Mouse (Mus musculus): ENCODE results near the gene Ankrd2.

The Ankrd2 gene

DNA sequence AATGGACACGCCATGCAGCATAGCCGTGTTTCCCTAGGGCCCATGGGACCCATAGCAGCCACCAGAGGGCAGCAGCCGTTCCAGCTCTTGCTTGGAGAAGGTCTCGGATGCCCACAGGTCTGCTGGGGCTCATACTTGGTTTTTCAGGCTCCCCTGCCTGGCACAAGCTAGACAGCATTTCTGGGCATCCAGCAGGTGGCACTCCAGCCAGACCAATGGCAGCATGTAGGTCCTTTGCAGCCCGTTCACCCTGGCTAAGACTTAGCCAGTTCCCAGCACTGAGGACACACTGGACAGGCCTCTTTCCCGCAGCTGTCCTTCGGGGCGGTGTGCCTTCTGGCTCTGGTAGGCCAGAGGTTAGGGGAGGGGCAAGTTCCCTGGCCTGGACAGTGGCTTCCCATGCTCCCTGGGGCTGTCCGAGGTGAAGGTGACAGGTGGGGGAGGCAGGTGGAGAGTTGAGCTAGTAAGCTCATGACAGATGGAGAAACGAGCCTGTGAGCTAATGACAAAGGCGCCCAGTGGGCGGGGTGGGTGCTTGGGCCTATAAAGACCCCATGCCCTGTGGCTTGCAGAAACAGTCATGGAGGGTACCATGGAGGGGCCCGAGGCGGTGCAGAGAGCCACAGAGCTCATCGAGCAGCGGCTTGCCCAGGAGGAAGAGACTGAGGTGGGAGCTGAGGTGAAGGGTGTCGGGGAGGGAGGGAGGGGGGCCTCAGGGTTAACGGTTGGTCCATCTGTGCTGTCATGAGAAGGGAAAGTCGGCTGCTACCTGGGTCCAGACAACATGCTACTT lies at the start of gene Ankrd2:
Gene Ankrd2 (plus strand): TSS at position 545 of the 793 bp plus-strand sequence.
- peak; percentile 78 for DNase-seq (ENCODE audit: low spot score)

- no peak for DNase-seq (ENCODE audit: low spot score)
Measured at GRCm38 (mm10) chr19:41987206-41987605, 48.6 kb upstream of the Ankrd2 start.

- DNase-seq (ENCODE audit: low spot score): no peak
Measured at GRCm38 (mm10) chr19:41989810-41990209, 46.0 kb upstream of the Ankrd2 start.

DNA sequence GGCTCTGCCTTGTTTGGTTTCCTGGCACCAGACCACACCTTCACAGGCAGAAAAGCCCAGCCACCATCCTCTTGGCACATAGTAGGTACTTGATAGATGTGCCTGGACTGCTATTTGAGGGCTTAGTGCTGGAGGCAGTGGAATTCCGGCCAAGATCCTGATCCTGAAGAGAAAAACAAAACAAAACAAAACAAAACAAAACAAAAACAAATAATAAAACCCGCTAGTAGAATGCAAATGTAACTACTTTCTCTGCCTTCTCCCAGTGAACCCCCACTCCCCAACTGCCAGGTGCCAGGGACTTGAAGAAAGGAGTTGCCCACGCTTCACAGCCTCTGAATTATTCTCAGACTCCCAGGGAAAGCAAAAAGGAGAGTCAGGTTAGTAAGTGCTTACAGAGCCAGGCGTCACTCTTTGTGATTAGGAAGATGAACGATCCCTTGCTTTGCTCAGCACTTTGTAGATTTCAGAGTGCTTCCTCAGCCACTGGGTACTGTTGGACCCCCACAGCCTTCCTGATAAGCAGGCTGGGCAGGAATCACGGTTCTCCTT lies 43.8 kb upstream of the Ankrd2 start:
- no peak for DNase-seq (ENCODE audit: low spot score)

- DNase-seq (ENCODE audit: low spot score): no peak
Measured at GRCm38 (mm10) chr19:41992971-41993370, 42.8 kb upstream of the Ankrd2 start.

GRCm38 (mm10) chr19:41993484-41993883 lies 42.3 kb upstream of the Ankrd2 start:
- peak; percentile 73 for DNase-seq (ENCODE audit: low spot score)

- no peak for DNase-seq (ENCODE audit: low spot score)
Measured at GRCm38 (mm10) chr19:41994023-41994422, 41.8 kb upstream of the Ankrd2 start.

DNA sequence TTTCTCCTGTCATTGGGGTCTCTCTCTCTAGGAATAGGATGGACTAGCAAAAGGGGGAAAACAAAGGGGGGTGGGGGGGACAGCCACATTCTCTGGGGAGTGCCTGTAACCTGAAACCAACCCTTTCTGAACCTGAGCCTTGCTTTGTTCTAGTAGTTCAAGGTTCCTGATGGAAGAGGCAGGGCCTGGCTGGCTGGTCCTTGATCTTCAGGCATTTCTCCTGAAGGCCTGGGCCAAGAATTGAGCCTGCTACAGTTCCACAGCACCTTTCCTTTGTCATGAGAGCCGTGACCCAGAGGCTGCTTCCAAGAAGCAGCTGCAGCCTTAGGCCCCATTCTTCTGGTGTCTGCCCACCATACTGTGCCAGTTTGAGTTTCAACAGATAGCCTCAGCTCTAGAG lies 40.3 kb upstream of the Ankrd2 start:
- DNase-seq (ENCODE audit: low spot score): no peak

DNA sequence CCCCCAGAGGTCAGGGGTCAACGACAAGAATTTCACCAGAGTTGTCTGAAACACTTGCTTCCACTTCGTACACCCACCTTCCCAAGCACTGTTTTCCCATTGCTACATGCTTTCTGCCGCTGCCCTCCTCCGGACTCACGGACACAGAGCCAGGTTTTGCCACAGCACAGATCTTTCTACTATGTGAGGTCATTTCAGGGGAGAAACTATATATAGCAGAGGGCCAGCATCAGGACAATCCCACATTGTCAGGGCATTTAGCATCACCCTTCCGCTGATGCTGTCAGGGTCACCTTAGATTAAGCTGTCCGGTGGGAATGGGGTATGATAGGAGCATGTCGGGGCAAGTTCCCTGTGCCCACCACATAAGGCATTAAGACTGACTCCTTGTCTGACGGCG lies 38.7 kb upstream of the Ankrd2 start:
- no peak for DNase-seq (ENCODE audit: low spot score)

GRCm38 (mm10) chr19:41998770-41999548 lies 36.8 kb upstream of the Ankrd2 start:
- no peak for DNase-seq (ENCODE audit: low spot score)

- no peak for DNase-seq (ENCODE audit: low spot score)
Measured at GRCm38 (mm10) chr19:41999688-42000283, 36.0 kb upstream of the Ankrd2 start.

- no peak for DNase-seq (ENCODE audit: low spot score)
Measured at GRCm38 (mm10) chr19:42000446-42000958, 35.3 kb upstream of the Ankrd2 start.

DNA sequence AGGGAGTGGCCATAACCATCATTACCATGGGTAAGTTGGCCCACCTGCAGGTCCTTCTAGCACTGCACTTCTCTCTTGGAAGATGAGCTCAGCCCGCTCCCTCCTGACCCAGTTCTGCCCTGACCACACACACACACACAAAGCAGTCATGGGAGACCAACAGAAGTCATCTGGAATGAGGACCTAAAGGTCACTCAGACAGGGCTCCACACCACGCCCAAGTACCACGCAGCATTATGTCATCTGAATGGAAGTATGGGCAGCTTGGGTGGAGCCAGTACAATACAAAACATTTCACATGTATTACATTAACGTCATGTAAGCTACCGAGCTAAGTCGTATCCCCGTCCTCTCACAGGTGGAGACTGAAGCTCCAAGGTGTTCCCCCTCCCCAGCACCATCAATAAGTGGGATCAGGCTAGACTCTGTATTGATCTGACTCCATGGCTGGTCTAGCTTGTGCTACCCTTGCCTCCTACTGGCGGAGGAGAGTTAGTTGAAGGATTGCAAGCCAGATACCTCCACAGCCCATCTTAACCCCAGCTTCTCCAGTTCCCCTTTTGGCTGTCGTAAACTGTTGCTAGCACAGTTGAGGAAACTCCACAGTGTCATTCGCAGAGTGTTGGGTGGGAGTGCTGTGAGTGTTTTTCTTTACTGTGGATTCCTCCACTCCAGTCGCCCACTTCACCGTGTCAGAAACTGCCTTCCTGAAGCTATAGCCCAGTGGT lies 34.4 kb upstream of the Ankrd2 start:
- no peak for DNase-seq (ENCODE audit: low spot score)

- DNase-seq (ENCODE audit: low spot score): no peak
Measured at GRCm38 (mm10) chr19:42004258-42004657, 31.5 kb upstream of the Ankrd2 start.

- no peak for DNase-seq (ENCODE audit: low spot score)
Measured at GRCm38 (mm10) chr19:42005616-42006015, 30.2 kb upstream of the Ankrd2 start.

DNA sequence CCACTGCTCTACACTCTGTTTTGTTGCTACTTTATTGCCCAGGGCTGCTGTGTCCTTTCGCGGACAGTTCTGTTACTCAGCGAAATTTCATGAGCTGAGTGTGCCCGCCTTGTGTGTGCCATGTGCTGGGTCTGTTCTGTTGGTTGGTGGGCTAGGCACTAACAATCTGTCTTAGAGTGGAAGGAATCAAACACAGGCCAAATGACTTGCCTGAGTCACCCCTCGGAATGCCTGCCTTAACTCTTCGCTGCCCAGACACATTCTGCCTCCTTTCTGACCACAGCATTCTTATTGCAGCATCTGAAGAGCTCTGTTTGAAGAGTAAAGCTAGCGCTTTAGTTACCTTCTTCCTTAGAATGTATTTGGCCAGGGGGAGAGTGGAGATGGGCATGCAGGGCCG lies 29.2 kb upstream of the Ankrd2 start:
- no peak for DNase-seq (ENCODE audit: low spot score)

- DNase-seq (ENCODE audit: low spot score): no peak
Measured at GRCm38 (mm10) chr19:42008586-42008985, 27.2 kb upstream of the Ankrd2 start.

GRCm38 (mm10) chr19:42009067-42009466 lies 26.7 kb upstream of the Ankrd2 start:
- no peak for DNase-seq (ENCODE audit: low spot score)

DNA sequence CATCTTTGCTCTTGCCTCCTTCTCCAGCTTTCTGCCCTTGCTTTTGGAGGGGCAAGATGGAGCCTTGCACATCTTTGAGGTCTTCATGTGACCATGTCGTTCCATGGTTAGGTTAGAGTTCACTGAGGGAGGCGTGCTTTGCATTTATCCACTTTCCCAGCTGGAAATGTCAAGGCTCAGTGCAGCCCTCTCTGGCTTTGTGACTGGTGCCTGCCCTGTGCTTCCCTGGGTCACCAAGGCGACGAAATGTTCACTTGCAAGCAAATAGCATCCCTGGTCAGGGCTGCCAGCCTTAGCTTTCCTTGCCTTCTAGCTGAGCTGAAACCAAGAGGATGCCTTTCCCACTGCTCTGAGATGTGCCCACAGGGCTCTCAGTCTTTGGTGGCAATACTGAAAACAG lies 25.4 kb upstream of the Ankrd2 start:
- no peak for DNase-seq (ENCODE audit: low spot score)

- no peak for DNase-seq (ENCODE audit: low spot score)
Measured at GRCm38 (mm10) chr19:42011123-42011522, 24.7 kb upstream of the Ankrd2 start.

- DNase-seq (ENCODE audit: low spot score): no peak
Measured at GRCm38 (mm10) chr19:42014231-42014825, 21.5 kb upstream of the Ankrd2 start.
